Comparison of ENCODE assay signal across 11 mouse cellular contexts in the genomic region with DNA sequence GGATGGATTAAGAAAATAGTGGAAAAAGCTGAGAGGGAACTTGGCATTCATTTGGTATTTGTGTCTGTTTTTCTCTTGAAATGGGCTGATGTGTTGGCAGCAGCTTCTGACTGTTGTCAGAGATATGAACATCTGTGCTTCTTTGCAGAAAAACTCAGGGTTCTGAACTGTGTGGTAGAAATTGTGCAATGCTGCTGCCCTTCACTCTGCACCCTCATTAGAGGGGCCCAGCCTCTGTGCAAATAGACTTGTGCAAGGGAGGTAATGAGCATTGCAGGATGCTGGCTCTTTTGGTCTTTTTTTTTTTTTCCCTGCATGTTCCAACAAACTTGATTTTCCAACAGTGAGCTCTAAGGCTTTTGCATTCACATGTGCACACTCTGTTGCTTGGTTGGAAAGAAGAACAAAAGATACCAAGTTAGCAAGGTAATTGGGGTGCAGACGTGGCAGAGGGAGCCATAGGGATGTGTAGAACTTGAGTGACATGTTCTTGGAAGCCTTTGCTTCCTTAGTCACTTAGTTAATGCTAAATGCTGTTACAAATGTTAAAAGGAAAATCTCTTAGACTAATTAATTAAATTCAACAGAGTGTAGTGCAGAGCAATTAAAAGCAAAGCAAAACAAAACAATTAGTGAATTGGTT. TPM values are rescaled to one million over a fixed set of nuclear protein-coding genes. Genes with fewer than 3 reads are reported as not detected.
DNase-seq lines count a peak whose midpoint lies in the region; ATAC-seq and TF ChIP-seq lines count a peak whose summit lies in the region.
"Had no signal": no experiment of that assay in that cellular context is flagged by ENCODE, and none has a peak within 500 bp of the region (broad histone marks: within the 10 kb centered on the region; RNA-seq: fewer than 3 reads in every experiment).

No protein-coding gene starts in this region.

- H3K4me1 ChIP-seq in heart, embryonic 12.5 days (replicated peaks) = peaks cover 12% of the 10 kb centered on the region
- H3K4me1 ChIP-seq in intestine, embryonic 16.5 days (ENCODE audit: control insufficient read depth, insufficient read depth, low read length) = peaks cover 43% of the 10 kb centered on the region
- H3K4me1 ChIP-seq in kidney, embryonic 14.5 days (ENCODE audit: control insufficient read depth, insufficient read depth, low read length) = no peaks in the 10 kb centered on the region
- no peaks in the 10 kb centered on the region for H3K4me1 ChIP-seq in cerebellum, adult 2 months (ENCODE audit: control insufficient read depth, insufficient read depth, low read length)

- ATAC-seq in heart, embryonic 12.5 days (ENCODE audit: insufficient number of reproducible peaks, low FRiP score) = no peak
- ATAC-seq in intestine, embryonic 16.5 days = peak; percentile 82
- no peak for ATAC-seq in kidney, embryonic 14.5 days (ENCODE audit: low FRiP score, low TSS enrichment)

- H3K9me3 ChIP-seq in heart, embryonic 12.5 days (replicated peaks) = no peaks in the 10 kb centered on the region
- H3K9me3 ChIP-seq in intestine, embryonic 16.5 days (ENCODE audit: control insufficient read depth, low read length) = no peaks in the 10 kb centered on the region
- H3K9me3 ChIP-seq in kidney, embryonic 14.5 days (ENCODE audit: control insufficient read depth, low read length) = no peaks in the 10 kb centered on the region
- H3K9me3 ChIP-seq: embryonic facial prominence, embryonic 15.5 days had no signal

- no peaks in the 10 kb centered on the region for H3K27me3 ChIP-seq in heart, embryonic 12.5 days (replicated peaks)
- no peaks in the 10 kb centered on the region for H3K27me3 ChIP-seq in intestine, embryonic 16.5 days (replicated peaks; ENCODE audit: control insufficient read depth, insufficient read depth, low read length)
- no peaks in the 10 kb centered on the region for H3K27me3 ChIP-seq in kidney, embryonic 14.5 days (ENCODE audit: control insufficient read depth, insufficient read depth, low read length)
- no peaks in the 10 kb centered on the region for H3K27me3 ChIP-seq in cerebellum, adult 2 months (ENCODE audit: control insufficient read depth, insufficient read depth, low read length)
- H3K27me3 ChIP-seq: embryonic facial prominence, embryonic 15.5 days had no signal

- WGBS in heart, embryonic 12.5 days = 60% methylated on average over 1 of the region's 1 CpGs
- 42% methylated on average over 1 of the region's 1 CpGs for WGBS in intestine, embryonic 16.5 days
- WGBS in kidney, embryonic 14.5 days = 60% methylated on average over 1 of the region's 1 CpGs
- 28% methylated on average over 1 of the region's 1 CpGs for WGBS in cerebellum, adult 2 months

- no peak overlapping the region for H3K4me2 ChIP-seq in heart, embryonic 12.5 days
- H3K4me2 ChIP-seq in intestine, embryonic 16.5 days (ENCODE audit: low read depth, low read length) = 0 out of 2 replicates have a peak overlapping the region, but pooled peaks have one; percentile 10
- no peak overlapping the region for H3K4me2 ChIP-seq in kidney, embryonic 14.5 days (replicated peaks; ENCODE audit: low read depth, low read length)
- H3K4me2 ChIP-seq: embryonic facial prominence, embryonic 15.5 days had no signal

- peak; percentile 60 for DNase-seq in heart, adult 8-10 months (ENCODE audit: low spot score)
- peak; percentile 61 for DNase-seq in brain, adult 2 months (ENCODE audit: low read depth, low spot score)
- DNase-seq in lung, postnatal 36 days = peak; percentile 69
- no peak for DNase-seq in cerebellum, postnatal 14 days
- DNase-seq in cerebellum, adult 2 months = no peak

- no peaks in the 10 kb centered on the region for H3K36me3 ChIP-seq in heart, embryonic 12.5 days
- no peaks in the 10 kb centered on the region for H3K36me3 ChIP-seq in intestine, embryonic 16.5 days (ENCODE audit: control insufficient read depth, insufficient read depth, low read length)
- no peaks in the 10 kb centered on the region for H3K36me3 ChIP-seq in kidney, embryonic 14.5 days (ENCODE audit: control insufficient read depth, insufficient read depth, low read length)
- H3K36me3 ChIP-seq: embryonic facial prominence, embryonic 15.5 days had no signal

- TF ChIP-seq POLR2A in cerebellum, adult 2 months (IDR thresholded peaks at IDR 0.05; ENCODE audit: borderline replicate concordance, insufficient read depth, low read length) = no peak

- no peak for TF ChIP-seq CTCF in cerebellum, adult 2 months (IDR thresholded peaks at IDR 0.05; ENCODE audit: borderline replicate concordance, insufficient read depth, low read depth, low read length)

- H3K27ac ChIP-seq in heart, embryonic 12.5 days (ENCODE audit: poor library complexity, severe bottlenecking) = no peak overlapping the region
- no peak overlapping the region; the same call in 1 of the 2 replicates for H3K27ac ChIP-seq in intestine, embryonic 16.5 days (ENCODE audit: low read length)
- no peak overlapping the region for H3K27ac ChIP-seq in kidney, embryonic 14.5 days (ENCODE audit: low read depth, low read length)
- H3K27ac ChIP-seq in cerebellum, adult 2 months (ENCODE audit: insufficient read depth, low read length) = no peak overlapping the region
- H3K27ac ChIP-seq: embryonic facial prominence, embryonic 15.5 days; macrophage; stomach, postnatal 0 days had no signal

- no peak overlapping the region for H3K9ac ChIP-seq in heart, embryonic 12.5 days
- no peak overlapping the region for H3K9ac ChIP-seq in intestine, embryonic 16.5 days (ENCODE audit: low read depth, low read length)
- no peak overlapping the region for H3K9ac ChIP-seq in kidney, embryonic 14.5 days (ENCODE audit: low read depth, low read length)
- H3K9ac ChIP-seq: embryonic facial prominence, embryonic 15.5 days had no signal

- H3K4me3 ChIP-seq in heart, embryonic 12.5 days = no peak overlapping the region
- no peak overlapping the region for H3K4me3 ChIP-seq in intestine, embryonic 16.5 days (ENCODE audit: low read length)
- no peak overlapping the region for H3K4me3 ChIP-seq in kidney, embryonic 14.5 days (ENCODE audit: low read length)
- H3K4me3 ChIP-seq in cerebellum, adult 2 months (replicated peaks; ENCODE audit: insufficient read depth, low read depth, low read length) = no peak overlapping the region
- H3K4me3 ChIP-seq: embryonic facial prominence, embryonic 15.5 days had no signal

RNA-seq across cellular contexts. Expression of a gene that starts 26.6 kb away (rescaled TPM):
- 1 to 10 TPM; 7.0 to 9.4 (median 7.7) TPM for total RNA-seq in heart, adult 8-10 months (2022)
- polyA plus RNA-seq in heart, embryonic 12.5 days (2016; fragmentation: Nextera tagmentation; extraction: Ambion mirVana) = 8.8 and 9.4 TPM in 2 replicates
- 14.4 and 17.5 TPM in 2 replicates for polyA plus RNA-seq in intestine, embryonic 16.5 days (2015; fragmentation: Nextera tagmentation; extraction: Ambion mirVana)
- 7.9 and 15.4 TPM in 2 replicates for polyA plus RNA-seq in kidney, embryonic 14.5 days (2014; fragmentation: Nextera tagmentation; extraction: Ambion mirVana)
- 92.3 and 97.5 TPM in 2 replicates for polyA plus RNA-seq in cerebellum, adult 2 months (2012; rRNA removed)

Comparison
In these comparisons a context has a peak if more than half of its experiments do, and no peak if none do; other contexts are left out.
1. DNase-seq: peak in heart, adult 8-10 months (single experiment), brain, adult 2 months (single experiment) and lung, postnatal 36 days (single experiment); none in cerebellum, postnatal 14 days (0 of 2) and cerebellum, adult 2 months (0 of 2).